Mouse (Mus musculus) 416B (cell line): Measurements from ENCODE around the gene Rps7.

Experiments
- DNase-seq: peaks from one replicate; pipeline ENCODE4 v3.0.0; 2011; ENCODE audit warnings: low read depth

Rps7 gene

DNA sequence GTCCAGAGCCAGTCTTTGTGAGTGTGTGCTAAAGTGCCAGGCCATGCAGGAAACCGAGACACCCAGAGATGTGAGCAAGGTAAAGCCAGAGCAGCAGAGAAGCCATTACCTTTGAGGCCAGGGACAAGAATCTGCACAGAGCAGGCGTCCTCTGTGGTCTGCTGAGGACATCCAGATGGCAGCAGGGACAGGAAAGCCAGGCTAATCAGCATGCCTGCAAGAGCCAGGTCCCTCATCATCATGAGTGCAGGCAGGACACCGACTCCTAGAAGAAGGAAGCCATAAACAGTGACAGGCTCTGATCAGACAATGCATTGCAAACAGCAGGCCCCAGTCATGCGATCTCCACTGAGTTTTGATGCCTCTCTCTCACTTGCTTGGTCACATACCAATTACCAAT, 18.5 kb downstream of the Rps7 start:
- DNase-seq, result no peak

DNA sequence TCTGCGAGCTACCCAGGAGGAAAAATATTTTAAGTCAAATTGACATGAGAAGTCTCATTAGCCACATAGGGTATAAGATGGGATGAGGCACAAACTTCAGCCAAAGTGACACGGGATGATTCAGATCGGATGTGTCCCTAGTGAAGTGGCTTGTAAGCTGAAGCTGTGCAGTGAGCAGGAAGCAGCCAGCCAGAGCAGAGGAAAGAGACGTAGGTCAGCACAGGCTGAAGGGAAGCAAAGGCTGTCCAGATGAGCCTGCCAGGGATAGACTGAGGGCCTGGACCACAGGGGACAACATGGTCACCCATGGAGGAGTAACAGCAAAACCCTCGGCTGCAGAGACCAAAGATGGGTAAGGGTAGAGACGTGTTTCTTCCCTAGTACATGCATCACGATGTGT, 21.4 kb downstream of the Rps7 start:
- no peak for DNase-seq

DNA sequence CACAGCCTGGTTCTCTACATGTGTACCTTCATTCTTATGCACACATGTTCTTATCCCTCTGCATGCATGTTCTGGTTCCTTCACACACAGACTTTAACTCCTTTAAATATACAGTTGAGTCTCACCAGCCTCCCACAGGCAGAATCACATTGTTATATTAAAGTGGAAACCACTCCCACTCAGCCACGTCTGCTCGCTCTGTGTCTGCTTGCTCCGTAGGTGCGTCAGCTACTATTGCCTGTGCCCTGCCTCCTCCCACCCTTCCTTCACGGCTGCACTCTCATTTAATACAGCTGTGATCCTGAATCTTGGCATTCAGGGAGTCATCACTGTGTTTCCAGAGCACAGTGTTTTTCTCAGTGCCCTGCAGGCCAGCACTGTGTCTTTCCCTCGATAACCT, 23.4 kb downstream of the Rps7 start:
- DNase-seq, result no peak

DNA sequence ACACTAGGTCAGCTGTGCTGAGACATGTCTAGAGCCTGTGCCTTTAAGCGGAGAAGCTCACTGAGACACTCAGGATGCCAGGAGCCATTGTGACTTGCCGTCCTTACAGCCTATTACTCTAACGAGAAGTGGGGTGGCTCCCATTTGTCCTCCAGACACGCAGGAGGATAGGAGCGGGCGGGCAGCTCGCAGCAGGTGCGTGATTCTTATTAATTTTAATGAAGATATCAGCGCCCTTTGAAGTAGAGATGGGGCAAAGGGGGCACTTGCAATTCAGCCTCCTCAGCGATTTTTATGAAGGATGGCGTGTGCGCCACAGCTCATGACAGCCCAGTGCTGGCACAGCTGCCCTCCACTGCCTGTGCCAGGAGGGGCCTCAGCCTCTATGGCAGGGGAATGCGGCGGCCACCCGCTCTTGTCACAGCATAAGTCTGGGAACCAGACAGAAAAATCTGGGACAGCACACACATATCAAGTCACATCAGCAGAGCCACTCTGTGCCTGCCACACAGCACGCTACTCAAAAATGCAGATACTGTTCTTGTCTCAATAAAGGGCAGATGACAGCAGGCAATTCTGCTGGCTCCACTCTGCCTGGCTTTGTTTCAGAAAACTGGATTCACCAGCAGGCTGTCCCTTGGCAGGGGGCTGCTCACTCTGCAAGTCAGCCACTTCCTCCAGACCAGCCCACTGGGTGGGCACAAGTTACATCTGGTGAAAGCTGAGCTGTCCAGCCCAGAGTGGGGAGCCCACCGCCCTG, 28.0 kb downstream of the Rps7 start:
- DNase-seq, result no peak

DNA sequence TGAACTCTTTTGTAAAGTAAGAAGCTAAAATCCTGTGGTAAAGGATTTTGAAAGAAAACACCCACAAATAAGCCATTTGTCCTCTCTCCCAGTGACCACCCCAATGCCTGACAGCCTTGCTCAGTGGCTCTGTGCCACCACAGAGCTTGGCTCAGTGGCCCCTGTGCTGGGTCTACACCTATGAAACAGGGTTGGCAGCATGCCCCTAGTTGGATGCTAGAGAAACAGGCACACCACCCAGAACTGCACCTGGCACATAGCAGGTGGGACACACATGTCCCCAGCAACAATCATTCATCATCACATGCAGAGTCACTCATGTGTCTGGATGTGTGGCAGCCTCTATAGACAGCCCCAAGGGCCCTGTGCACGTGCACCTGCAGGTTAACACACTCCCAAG, 32.3 kb downstream of the Rps7 start:
- DNase-seq, result no peak

DNA sequence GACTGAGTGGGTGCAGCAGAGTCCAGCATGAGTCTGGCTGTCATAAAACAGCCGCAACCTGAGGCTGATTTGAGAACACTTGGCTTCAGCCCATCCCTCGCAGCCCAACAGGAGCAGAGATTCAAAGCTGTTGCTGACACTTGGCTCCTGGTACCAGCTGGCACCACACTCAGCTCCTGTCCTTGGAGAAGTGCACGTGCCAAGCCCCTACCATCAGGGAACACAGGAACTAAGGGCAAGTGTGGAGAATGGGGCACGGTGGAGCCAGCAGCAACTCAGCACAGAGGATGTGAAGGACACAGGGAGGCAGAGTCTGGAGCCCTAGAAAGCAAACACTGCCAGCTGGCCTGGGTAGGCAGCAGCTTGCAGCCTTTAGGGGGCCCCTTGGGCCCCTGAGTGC, 33.5 kb downstream of the Rps7 start:
- no peak for DNase-seq

DNA sequence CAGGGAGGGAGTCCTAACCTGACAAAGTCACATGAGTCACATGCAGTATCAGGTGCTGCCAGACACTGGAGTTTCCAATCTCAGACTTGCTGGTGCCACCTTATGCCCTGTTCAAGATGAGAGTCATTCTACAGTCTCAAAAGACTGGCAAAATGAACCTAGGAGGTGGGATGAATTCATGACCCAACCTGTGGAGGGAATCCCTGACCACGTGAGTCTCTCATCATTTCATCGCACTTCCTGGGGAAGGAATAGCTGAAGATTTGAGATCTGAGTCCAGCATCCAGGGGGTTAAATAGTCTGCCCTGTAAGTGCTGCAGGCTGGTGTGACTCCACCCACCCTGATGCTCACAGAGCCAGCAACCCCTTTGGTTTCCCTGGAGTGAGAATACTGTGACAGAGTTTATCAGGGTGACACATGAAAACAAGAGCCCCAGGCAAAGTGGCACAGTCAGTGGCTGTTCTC, 37.2 kb downstream of the Rps7 start:
- no peak for DNase-seq

DNA sequence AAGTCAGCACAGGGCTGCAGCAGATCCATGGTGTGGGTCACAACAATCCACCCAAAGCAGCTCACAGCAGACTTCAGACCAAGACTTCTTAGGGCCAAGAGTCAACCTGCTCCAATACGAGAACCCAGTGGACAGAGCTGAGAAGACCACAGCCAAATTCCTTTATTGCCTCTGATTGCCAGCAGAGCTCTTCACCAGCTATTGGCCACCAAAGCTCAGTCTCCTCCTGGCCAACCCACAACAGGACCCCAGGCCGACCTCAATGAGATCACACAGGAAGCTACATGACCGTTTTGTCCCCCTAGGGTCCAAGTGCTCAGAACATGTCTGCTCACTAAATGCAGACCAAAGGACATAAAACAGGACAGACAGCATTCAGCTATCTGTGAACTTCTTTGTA, 37.6 kb downstream of the Rps7 start:
- DNase-seq, result no peak

DNA sequence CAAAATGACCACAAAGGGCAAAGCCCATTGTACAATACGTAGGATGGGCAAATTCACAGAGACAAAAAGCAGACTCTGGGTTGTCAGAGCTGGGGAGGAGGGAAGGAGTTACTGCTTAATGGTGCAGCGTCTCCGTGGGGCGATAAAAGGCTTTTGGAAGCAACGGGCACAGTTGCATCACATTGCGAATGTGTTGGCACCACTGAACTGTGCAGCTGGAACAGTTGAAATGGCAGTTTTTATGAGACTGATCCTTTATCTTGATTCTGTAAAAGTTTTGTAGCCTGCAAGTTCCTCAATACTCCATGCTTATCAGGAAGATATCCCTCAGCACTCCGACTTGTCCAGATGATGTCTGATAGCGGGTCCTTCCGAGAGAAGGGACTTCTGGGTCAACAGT, 38.1 kb downstream of the Rps7 start:
- no peak for DNase-seq

DNA sequence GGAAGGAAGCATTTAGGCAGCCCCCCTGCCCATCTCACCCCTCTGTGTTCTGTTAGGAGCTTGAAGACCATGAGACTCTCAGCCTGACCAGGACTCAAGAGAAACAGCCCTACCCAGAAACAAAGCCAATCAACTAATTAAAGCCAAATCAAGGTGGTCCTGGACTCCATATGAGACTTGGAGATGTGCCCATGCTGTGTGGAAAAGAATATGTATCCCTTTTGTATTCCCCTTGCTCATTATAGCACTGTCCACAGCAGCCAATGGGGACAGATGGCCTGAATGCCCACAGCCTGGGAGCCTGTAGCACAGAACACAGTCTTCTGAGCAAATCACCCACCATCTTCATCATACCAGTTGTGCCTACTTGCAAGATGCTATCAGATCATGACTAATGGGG, 38.9 kb downstream of the Rps7 start:
- DNase-seq, result no peak

DNA sequence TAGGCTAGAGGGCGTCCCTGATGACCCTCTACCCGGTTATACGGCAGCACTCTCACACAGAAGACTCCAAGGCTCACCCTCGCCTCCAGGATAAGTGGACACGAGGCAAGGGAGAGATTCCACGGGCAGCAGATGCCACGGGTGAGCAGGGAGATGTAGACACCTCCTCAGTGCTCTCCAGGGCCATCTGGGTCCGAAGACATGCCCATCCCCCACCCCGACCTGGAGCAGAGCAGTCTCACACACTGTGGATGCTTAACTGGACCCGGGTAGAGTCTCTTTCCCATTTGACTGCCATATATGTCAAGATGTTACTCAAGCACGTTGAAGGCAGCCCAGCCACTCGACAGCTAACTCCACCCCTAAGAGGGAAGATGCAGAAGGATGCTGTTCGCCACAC, 45.3 kb downstream of the Rps7 start:
- DNase-seq, result no peak

DNA sequence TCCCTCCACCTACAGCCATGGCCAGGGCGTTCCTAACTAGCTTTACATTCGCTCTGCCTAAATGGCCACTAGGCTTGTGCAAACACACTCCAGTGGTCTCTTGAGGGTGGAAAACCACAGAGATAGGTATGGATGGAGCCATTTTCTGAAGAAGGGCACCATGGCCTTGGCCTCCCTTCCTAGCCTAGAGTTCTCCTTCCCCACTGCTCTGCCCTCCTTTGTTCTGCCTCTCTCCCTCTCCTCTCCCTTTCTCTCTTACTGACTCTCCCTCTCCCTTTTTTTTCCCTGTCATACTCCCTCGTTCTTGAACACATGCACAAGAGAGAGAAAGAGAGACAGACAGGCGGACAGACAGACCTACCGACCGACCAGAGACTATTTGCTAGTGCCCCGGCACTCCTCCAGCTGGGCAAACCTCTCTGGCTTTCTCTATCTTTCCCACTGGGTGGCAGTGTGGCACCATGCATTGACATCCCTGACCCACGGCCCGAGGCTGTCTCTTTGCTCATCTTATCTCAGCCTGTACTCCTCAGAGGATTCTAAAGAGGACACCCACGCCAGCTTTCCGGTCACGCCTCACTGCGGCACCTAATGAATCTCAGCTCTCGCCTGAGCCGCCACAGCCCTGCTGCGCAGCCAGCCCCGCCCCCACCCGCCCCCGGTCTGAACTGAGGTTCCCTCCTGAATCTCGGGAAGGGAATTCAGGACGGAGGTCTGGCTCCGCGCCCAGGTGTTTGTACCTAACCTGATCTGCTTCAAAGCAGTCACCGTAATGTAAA, 46.5 kb downstream of the Rps7 start:
- DNase-seq, result peak; percentile 77

DNA sequence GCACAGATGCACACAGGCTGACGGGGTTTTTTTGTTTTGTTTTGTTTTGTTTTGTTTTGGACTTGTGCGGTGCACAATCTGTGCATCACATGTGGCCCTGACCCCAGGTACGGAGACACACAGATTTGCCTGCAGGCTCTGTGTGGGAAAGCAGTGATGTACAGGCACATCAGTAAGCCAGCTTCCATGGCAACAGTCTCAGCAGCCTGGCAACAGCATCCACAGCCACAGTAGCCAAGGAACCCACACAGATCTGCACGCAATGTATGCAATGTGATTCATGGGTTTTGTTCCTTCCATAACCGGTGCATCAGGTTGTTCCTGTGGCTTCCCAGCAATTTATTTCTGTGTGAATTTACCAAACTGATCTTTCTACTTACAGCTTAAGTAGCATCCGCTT, 47.8 kb downstream of the Rps7 start:
- DNase-seq, result no peak

DNA sequence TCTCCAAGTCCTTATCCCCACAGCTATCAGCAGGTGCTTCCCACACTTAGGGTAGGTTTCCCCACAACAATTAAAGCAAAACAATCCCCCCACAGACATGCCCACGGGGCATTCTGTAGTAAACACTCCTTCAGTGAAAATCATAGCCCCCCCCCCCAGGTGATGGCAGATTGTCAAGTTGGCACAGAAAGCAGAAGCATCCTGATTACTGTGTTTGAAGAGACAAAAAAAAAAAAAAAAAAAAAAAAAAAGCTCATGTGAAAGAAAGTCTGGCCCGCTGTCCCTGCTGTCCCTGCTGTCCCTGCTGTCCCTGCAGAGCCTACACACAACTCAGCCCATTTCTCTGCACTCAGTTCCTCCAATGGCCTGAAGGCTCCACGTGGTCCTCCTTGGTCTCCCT, 51.7 kb downstream of the Rps7 start:
- no peak for DNase-seq

DNA sequence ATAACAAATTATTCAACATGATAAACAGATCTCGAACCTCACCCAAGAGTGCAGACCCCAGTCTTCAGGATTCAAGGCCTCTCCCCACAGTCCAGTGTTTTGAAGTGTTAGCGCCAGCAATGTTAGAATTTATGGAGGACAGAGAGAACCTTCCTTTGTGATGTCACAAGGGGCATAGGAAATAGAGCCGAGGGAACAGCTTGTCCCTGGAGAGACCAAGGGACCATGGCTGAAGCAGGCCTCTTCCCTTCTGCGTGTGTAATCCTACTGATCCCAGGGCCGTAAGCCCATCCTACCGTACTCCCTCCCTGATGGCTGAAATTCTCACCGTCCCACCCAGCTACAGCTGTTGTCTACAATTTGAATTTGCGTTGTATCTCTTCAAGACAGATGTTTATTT, 53.3 kb downstream of the Rps7 start, which contains the start of gene Allc:
Gene Allc (minus strand): TSS at position 101 of the 400 bp plus-strand sequence.
- no peak for DNase-seq
